Mouse (Mus musculus): ENCODE measurements around the gene Cant1. TPM values are rescaled to one million over a fixed set of nuclear protein-coding genes. Genes with fewer than 3 reads are reported as not detected.
A peak's percentile ranks its signal among the peaks of the same experiment; 100 is the strongest.

Cant1 gene
- polyA plus RNA-seq, 2 experiments from 2014 or later = 21.3 to 23.3 TPM

- ATAC-seq = no peak
Observed at GRCm38 (mm10) chr11:118369251-118369650, 49.6 kb downstream of the Cant1 start.

GRCm38 (mm10) chr11:118368330-118368729 lies 50.6 kb downstream of the Cant1 start:
- no peak for ATAC-seq

DNA sequence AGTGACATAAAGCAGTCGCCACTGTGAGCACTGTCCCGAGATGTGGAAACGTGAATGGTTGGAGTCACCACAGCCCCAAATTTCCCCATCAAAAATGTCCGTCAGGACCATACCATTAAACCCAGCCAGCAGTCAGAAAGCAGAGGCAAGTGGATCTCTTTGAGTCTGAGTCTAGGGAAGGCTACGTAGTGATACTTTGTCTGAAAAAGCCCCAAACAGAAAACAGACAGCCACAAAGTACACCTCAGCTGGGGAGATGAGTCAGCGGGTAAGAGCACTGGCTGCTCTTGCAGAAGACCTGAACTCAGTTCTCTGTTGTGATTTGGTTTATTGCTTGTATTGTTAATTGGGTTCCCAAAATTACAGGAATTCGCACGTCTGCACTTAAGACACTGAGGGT lies 52.3 kb downstream of the Cant1 start:
- no peak for ATAC-seq

- no peak for ATAC-seq
Observed at GRCm38 (mm10) chr11:118366108-118366507, 52.8 kb downstream of the Cant1 start.

DNA sequence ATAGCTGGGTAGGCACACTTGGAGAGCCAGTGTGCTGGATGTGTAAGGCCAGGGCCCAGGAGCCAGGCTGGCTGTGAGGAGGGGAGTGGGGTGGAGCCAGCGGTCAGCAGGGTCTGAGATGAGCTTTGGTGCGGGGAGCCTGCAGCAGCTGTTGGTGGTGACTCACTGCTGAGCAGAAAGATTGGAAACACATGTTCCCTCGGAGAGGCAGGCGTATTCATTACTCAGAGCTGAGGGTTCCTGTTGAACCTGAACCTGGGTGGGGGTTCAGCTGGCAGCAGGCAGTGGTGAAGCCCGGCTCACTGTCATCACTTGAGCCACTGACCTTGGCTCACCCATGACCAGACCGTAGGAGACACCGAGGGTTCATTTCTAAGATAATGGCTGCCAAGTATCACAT lies 53.7 kb downstream of the Cant1 start:
- ATAC-seq = no peak

GRCm38 (mm10) chr11:118364021-118364420 lies 54.9 kb downstream of the Cant1 start:
- ATAC-seq = no peak

DNA sequence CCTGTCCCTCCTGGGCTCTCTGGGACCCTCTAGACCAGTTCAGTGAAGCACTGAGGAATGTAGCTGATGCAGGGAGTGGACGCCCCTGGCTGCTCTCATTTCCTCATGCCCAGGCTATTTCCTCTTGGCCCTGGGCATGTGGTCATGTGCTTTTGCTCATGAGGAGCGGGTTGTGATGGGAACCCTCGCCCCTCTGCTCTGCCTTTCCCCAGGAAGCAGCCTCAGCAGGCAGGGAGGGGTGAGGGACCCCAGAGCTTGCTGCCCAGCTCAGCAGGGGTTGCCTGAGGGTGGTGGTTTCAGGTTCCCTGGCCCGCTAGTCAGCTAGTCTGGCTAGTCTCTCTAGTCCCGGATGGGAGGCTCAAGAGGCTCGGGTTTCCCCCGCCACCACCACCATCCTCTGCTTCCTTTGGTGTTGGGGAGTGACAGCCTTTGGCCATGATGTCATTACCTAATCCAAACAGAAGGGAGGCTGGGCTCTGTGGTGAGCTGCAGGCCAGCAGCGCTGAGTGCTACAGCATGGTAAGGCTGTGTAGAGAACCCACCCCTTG lies 55.8 kb downstream of the Cant1 start:
- ATAC-seq = peak; percentile 47

DNA sequence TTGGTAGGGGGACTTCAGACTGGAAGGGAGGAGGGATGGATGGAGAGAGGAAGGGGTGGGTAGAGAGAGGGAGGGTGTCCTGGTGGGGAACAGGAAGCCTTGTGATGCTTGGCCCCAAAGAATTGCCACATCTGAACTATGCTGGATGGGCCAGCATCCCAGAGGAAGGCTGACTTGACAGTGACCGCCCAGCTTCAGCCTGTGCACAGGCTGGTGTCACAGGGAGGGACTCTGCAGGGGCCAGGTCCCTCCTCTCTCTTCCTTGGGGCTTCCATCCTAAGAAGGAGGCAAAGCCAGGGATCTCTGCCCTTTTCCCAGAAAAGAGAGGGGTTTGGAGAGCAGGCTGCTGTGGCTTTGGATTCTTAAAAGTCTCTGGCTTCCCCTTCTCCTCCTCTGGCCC lies 56.4 kb downstream of the Cant1 start:
- ATAC-seq = no peak

DNA sequence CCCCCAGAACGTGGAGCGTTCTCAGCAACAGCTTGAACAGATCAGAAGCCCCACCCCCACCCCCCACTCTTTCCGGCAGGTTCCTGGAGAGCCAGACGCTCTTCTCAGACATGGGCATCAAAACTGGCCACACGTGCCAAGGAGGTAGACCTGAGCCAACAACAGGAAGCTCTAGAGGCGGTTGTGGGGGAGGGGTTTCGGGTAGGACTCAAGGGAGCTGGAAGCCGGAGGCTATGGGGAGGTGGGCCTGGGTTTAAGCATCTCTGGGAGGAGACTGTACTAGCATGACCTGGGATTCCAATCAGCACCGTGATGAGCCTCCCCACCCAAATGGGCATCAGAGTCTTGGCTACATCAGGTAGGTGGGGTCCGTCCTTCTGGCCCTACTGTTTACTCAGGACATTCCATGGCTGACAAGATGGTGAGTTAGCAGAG lies 58.0 kb downstream of the Cant1 start:
- ATAC-seq = peak; percentile 71

GRCm38 (mm10) chr11:118360491-118360890 lies 58.4 kb downstream of the Cant1 start:
- ATAC-seq = no peak

Other genes starting within 250 kb of the Cant1 start
- 10 to 100 TPM; 50.1 to 73.2 TPM for gene Cyth1, start 170.5 kb downstream of the Cant1 start, polyA plus RNA-seq (2017; shearing (Covaris generic))
- 10 to 100 TPM; 15.6 to 15.8 TPM for gene Usp36, start 128.8 kb downstream of the Cant1 start, polyA plus RNA-seq (2017; shearing (Covaris generic))
- gene Cep295nl, start 76.6 kb downstream of the Cant1 start, polyA plus RNA-seq (2017; shearing (Covaris generic)) = under 1 TPM; 0.24 to 0.45 TPM
- 10 to 100 TPM; 10.2 to 11.2 TPM for gene Timp2, start 63.3 kb downstream of the Cant1 start, polyA plus RNA-seq (2017; shearing (Covaris generic))
- gene Lgals3bp, start 17.0 kb downstream of the Cant1 start, polyA plus RNA-seq (2017; shearing (Covaris generic)) = 100 to 1,000 TPM in 1 of 2 experiments, 10 to 100 TPM in 1; 98.4 to 147 TPM
- gene C1qtnf1, start 9.1 kb upstream of the Cant1 start, polyA plus RNA-seq (2017; shearing (Covaris generic)) = not detected
- gene Engase, start 57.7 kb upstream of the Cant1 start, polyA plus RNA-seq (2017; shearing (Covaris generic)) = 1 to 10 TPM in 1 of 2 experiments, under 1 TPM in 1; 0.90 to 2.5 TPM

Data from activated CD4-positive, CD25-positive, alpha-beta regulatory T cell, adult 4 months (primary cell).